In the genomic region with DNA sequence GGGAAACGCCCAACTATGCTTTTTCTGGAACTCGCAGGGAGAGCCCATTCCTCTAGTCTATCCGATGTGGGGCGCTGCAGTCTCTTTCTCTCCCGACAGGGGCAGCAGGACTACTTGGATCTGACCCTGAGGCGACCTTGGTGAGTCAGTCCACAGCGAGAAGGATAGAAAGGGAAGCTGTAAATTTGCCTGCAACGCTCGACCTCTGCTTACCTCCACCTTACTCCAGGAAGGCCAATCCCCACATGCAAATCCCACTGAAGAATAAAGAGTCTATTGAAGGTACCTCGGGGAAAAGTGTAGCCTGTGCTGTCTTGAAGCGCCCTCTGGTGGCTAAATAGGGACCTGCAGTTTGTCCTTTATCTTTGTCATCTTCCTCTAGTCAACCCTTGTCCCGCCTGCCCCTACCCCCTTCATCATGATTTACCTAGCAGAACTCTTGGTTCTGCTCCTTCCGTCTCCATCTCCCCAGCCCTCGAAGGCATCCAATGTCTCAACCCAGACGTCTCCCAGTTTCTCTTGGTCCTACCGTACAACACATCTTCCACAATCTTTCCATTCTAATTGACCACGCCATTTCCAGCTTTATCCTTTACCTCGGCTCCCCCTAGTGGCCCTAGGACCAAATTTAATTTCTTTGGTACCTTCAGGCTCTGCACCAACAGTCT, we compare ENCODE assay signal across 8 mouse cellular contexts. TPM values are rescaled to one million over a fixed set of nuclear protein-coding genes. Genes with fewer than 3 reads are reported as not detected.
DNase-seq lines count a peak whose midpoint lies in the region; ATAC-seq lines count a peak whose summit lies in the region.

No protein-coding gene starts in this region.

- H3K27ac ChIP-seq in hindbrain, embryonic 12.5 days: no peak overlapping the region

- no peaks in the 10 kb centered on the region for H3K9me3 ChIP-seq in hindbrain, embryonic 12.5 days (replicated peaks)

- H3K9ac ChIP-seq in hindbrain, embryonic 12.5 days: 0 out of 2 replicates have a peak overlapping the region, but pooled peaks have one; percentile 42

- H3K4me3 ChIP-seq in hindbrain, embryonic 12.5 days: peak overlapping the region; percentile 32

- ATAC-seq in hindbrain, embryonic 12.5 days (ENCODE audit: low FRiP score): peak; percentile 51

- DNase-seq in Muller cell, postnatal 12 days (ENCODE audit: inconsistent ontology term): peak; percentile 88
- peak; percentile 90 for DNase-seq in cerebellum, adult 9-11 months
- DNase-seq in frontal cortex, postnatal 10 days (ENCODE audit: low spot score in 2 of 2): peak; percentile 77 to 88
- peak; percentile 93 to 96 for DNase-seq in layer of hippocampus, postnatal 14 days (ENCODE audit: low spot score in 2 of 2)
- DNase-seq in lung, postnatal 14 days: peak; percentile 89
- DNase-seq in retina, adult 2 months (ENCODE audit: low read depth, low spot score): peak; percentile 76
- DNase-seq in thymus, postnatal 36 days: peak; percentile 83 to 89

- no peaks in the 10 kb centered on the region for H3K36me3 ChIP-seq in hindbrain, embryonic 12.5 days

- H3K4me1 ChIP-seq in hindbrain, embryonic 12.5 days: peaks cover 45% of the 10 kb centered on the region

- H3K4me2 ChIP-seq in hindbrain, embryonic 12.5 days (replicated peaks): peak overlapping the region; percentile 51

- H3K27me3 ChIP-seq in hindbrain, embryonic 12.5 days: peaks cover 6% of the 10 kb centered on the region; the same call in 1 of the 2 replicates

- under 1% methylated on average over 18 of the region's 18 CpGs for WGBS in hindbrain, embryonic 12.5 days

RNA-seq across cellular contexts. Expression of a gene that starts 4.3 kb away (rescaled TPM):
- 12.3 and 14.7 TPM in 2 replicates for polyA plus RNA-seq in hindbrain, embryonic 12.5 days (2016; fragmentation: Nextera tagmentation; extraction: Ambion mirVana)
- total RNA-seq in layer of hippocampus, postnatal 14 days (2021): 1 to 10 TPM; 6.6 to 8.5 TPM
